Mouse (Mus musculus) stomach, postnatal 0 days (tissue): ENCODE data around the gene Rpl32. TPM values are rescaled to one million over a fixed set of nuclear protein-coding genes. Genes with fewer than 3 reads are reported as not detected.

Source experiments
- ATAC-seq: fragments of 200-750 bp; cut with Nextera tagmentation; 2 replicates; pipeline ENCODE4 v1.8.0; 2017; ENCODE audit not compliant: low FRiP score, low TSS enrichment
- DNase-seq: peaks from one replicate; pipeline ENCODE4 v3.0.0-alpha.2; 2016; ENCODE audit warnings: low spot score
- H3K27ac ChIP-seq: fragments of 300-500 bp; sonication (generic); replicated peaks from 2 replicates; pipeline ENCODE4 v1.5.1; 2014; ENCODE audit warnings: mild to moderate bottlenecking, control low read depth
- H3K27me3 ChIP-seq: fragments of 300-500 bp; sonication (generic); 2 replicates; pipeline ENCODE4 v1.6.1; 2014; ENCODE audit warnings: low read length; ENCODE audit not compliant: control insufficient read depth, insufficient read depth
- H3K36me3 ChIP-seq: fragments of 300-500 bp; sonication (generic); 2 replicates; pipeline ENCODE4 v1.6.1; 2014; ENCODE audit warnings: low read length, mixed read lengths; ENCODE audit not compliant: control insufficient read depth, insufficient read depth
- H3K4me1 ChIP-seq: fragments of 300-500 bp; sonication (generic); replicated peaks from 2 replicates; pipeline ENCODE4 v1.6.1; 2014; ENCODE audit warnings: antibody characterized with exemption; ENCODE audit not compliant: control insufficient read depth, insufficient read depth
- H3K4me2 ChIP-seq: fragments of 300-500 bp; sonication (generic); replicated peaks from 2 replicates; pipeline ENCODE4 v1.6.1; 2014; ENCODE audit warnings: low read depth, mild to moderate bottlenecking, control low read depth, moderate library complexity
- H3K4me3 ChIP-seq: fragments of 300-500 bp; sonication (generic); 2 replicates; pipeline ENCODE4 v1.5.1; 2014; ENCODE audit warnings: low read depth, low read length, control low read depth
- H3K9ac ChIP-seq: fragments of 300-500 bp; sonication (generic); 2 replicates; pipeline ENCODE4 v1.6.1; 2014; ENCODE audit warnings: mild to moderate bottlenecking, low read length, control low read depth, mixed read lengths
- H3K9me3 ChIP-seq: fragments of 300-500 bp; sonication (generic); 2 replicates; pipeline ENCODE4 v1.6.1; 2016; ENCODE audit warnings: low read length; ENCODE audit not compliant: control insufficient read depth
- CTCF ChIP-seq: IDR thresholded peaks from 2 replicates; pipeline ENCODE4 v1.5.1; 2016; ENCODE audit warnings: antibody characterized with exemption, low read depth, mild to moderate bottlenecking, moderate library complexity
- EP300 ChIP-seq: optimal IDR thresholded peaks from 2 replicates; pipeline ENCODE3; 2016; ENCODE audit warnings: antibody characterized with exemption
- WGBS: fragments of 180-500 bp; shearing (Covaris S2); extraction: QIAGEN DNeasy Blood & Tissue Kit; methylation state at CpG from one replicate; pipeline ENCODE4 v1.1.7; 2014; 5-methylcytosine and 5-hydroxymethylcytosine counted together
- polyA plus RNA-seq: library from polyadenylated mRNA; unstranded; fragments of >200 nt; fragmentation: Nextera tagmentation; extraction: Ambion mirVana; gene quantifications from 2 replicates; pipeline ENCODE4 v1.2.1, GENCODE M21; 2015

Gene Rpl32
- polyA plus RNA-seq, 1 experiment from 2014 or later, result 2,431 TPM

- DNase-seq (peak; percentile 66), ATAC-seq (peak; percentile 73)
- no peak for TF ChIP-seq EP300
- TF ChIP-seq CTCF, result no peak
- Histone ChIP-seq H3K4me1 (peaks cover 6% of the 10 kb centered on the region), H3K27ac (no peak within 1 kb of the TSS; the same call in 1 of the 2 replicates), H3K36me3 (no peaks in the 10 kb centered on the region), H3K27me3 (no peaks in the 10 kb centered on the region), H3K9ac (peak within 1 kb of the TSS; percentile 70), H3K4me3 (peak within 1 kb of the TSS; percentile 68), H3K9me3 (no peaks in the 10 kb centered on the region), H3K4me2 (peak within 1 kb of the TSS; percentile 74)
- 3% methylated on average over 18 of the region's 28 CpGs for WGBS
Measured at GRCm38 (mm10) chr6:115774501-115774921, 34.0 kb downstream of the Rpl32 start, which contains the start of gene Cand2. Gene Cand2 (plus strand): TSS chr6:115774538.

DNA sequence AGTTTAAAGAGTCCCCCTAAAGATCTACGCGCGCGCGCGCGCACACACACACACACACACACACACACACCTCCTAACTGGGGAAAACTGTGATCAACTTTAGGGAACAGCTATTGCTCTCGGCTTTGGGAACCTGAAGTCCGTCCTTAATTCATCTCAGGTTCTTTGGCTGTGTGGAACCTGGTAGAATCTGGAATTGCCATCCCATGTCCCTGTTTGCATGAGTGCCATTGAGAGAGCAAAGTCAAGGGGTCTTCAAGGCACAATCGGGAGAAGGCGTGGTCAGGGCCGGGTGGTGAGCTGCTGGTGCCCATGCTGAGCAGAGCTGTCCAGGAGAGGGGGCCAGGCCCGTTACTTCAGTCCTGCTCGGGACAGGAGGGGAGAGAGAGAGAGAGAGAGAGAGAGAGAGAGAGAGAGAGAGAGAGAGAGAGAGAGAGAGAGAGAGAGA, 34.6 kb downstream of the Rpl32 start:
- TF ChIP-seq EP300 (no peak), CTCF (no peak)
- no peaks in the 10 kb centered on the region for H3K36me3 ChIP-seq
- 0 out of 2 replicates have a peak overlapping the region, but pooled peaks have one; percentile 14 for H3K9ac ChIP-seq
- no peaks in the 10 kb centered on the region for H3K9me3 ChIP-seq
- under 1% methylated on average over 14 of the region's 14 CpGs for WGBS
- no peak overlapping the region for H3K27ac ChIP-seq
- ATAC-seq (peak; percentile 68; the same call in 1 of the 2 replicates), DNase-seq (peak; percentile 37)
- H3K4me2 ChIP-seq, result peak overlapping the region; percentile 74
- H3K27me3 ChIP-seq, result no peaks in the 10 kb centered on the region
- H3K4me1 ChIP-seq, result peaks cover 6% of the 10 kb centered on the region
- H3K4me3 ChIP-seq, result peak overlapping the region; percentile 68

DNA sequence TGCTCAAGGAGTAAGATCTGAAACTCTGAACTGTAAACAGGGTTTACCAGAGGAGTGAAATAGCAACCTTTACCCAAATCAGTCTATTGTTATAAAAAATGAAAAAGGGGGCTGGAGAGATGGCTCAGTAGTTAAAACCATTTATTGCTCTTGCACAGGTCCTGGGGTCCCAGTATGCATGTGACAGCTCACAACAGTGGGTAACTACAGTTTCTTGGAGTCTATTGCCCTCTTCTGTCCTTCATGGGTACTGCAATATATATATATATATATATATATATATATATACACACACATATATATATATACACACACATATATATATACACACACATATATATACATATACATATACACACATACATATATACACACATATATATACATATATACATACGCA, 35.9 kb downstream of the Rpl32 start:
- Histone ChIP-seq H3K27me3 (no peaks in the 10 kb centered on the region), H3K9me3 (no peaks in the 10 kb centered on the region), H3K4me2 (no peak overlapping the region), H3K36me3 (no peaks in the 10 kb centered on the region), H3K4me3 (no peak overlapping the region), H3K9ac (no peak overlapping the region), H3K27ac (no peak overlapping the region), H3K4me1 (peaks cover 6% of the 10 kb centered on the region)
- ATAC-seq (no peak), DNase-seq (no peak)
- 88% methylated on average over 1 of the region's 1 CpGs for WGBS
- TF ChIP-seq EP300, result no peak
- peak; percentile 60 for TF ChIP-seq CTCF

DNA sequence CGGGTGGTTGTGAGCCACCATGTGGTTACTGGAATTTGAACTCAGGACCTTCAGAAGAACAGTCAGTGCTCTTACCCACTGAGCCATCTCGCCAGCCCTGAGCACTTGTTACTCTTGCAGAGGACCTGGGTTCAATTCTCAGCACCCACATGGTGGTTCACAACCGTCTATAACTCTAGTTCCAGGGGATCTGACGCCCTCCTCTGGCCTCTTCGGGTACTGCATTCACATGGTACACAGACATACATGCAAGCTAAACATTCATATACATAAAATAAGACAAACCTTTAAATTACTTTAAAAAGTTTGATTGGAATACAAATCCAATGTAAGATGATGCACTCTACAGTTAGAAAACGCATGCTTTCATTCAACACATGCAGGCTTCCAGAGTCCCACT, 36.3 kb downstream of the Rpl32 start:
- no peaks in the 10 kb centered on the region for H3K9me3 ChIP-seq
- 81% methylated on average over 6 of the region's 6 CpGs for WGBS
- H3K27me3 ChIP-seq, result no peaks in the 10 kb centered on the region
- DNase-seq (no peak), ATAC-seq (no peak)
- no peaks in the 10 kb centered on the region for H3K36me3 ChIP-seq
- TF ChIP-seq EP300, result no peak
- 0 out of 2 replicates have a peak, but pooled peaks have one; percentile 11 for TF ChIP-seq CTCF
- H3K27ac ChIP-seq, result no peak overlapping the region
- H3K4me1 ChIP-seq, result peaks cover 6% of the 10 kb centered on the region
- H3K4me3 ChIP-seq, result no peak overlapping the region
- no peak overlapping the region for H3K9ac ChIP-seq
- no peak overlapping the region for H3K4me2 ChIP-seq

DNA sequence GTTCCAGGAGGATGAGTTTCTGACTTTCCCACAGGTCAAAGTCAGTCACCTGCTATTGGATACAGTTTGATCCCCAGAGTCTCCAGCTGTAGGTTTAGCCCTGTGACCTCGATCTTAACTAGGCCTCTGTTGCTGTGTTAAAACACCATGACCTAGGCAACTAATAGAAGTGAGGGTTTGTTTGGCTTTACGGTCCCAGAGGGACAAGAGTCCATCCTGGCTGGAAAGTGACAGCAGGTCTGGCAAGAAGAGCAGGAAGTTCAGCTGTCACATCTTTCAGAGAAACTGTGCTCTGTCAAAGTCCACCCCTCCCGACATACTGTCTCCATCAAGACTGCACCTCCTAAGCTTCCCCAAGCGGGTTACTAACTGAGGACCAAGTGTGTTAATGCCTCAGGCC, 37.7 kb downstream of the Rpl32 start:
- no peaks in the 10 kb centered on the region for H3K36me3 ChIP-seq
- H3K9ac ChIP-seq, result no peak overlapping the region
- DNase-seq (no peak), ATAC-seq (no peak)
- TF ChIP-seq EP300 (no peak), CTCF (no peak)
- 57% methylated on average over 4 of the region's 4 CpGs for WGBS
- H3K27me3 ChIP-seq, result no peaks in the 10 kb centered on the region
- no peak overlapping the region for H3K4me2 ChIP-seq
- peaks cover 4% of the 10 kb centered on the region for H3K4me1 ChIP-seq
- H3K4me3 ChIP-seq, result no peak overlapping the region
- no peaks in the 10 kb centered on the region for H3K9me3 ChIP-seq
- no peak overlapping the region for H3K27ac ChIP-seq

- H3K4me2 ChIP-seq, result no peak overlapping the region
- H3K9me3 ChIP-seq, result no peaks in the 10 kb centered on the region
- 85% methylated on average over 20 of the region's 20 CpGs for WGBS
Measured at GRCm38 (mm10) chr6:115770059-115770670, 38.4 kb downstream of the Rpl32 start.

More at GRCm38 (mm10) chr6:115770059-115770670, 38.4 kb downstream of the Rpl32 start:
- no peak for ATAC-seq
- TF ChIP-seq CTCF (peak; percentile 41), EP300 (no peak)
- no peaks in the 10 kb centered on the region for H3K27me3 ChIP-seq
- no peak for DNase-seq
- no peak overlapping the region for H3K4me3 ChIP-seq
- H3K4me1 ChIP-seq, result no peaks in the 10 kb centered on the region; the same call in 1 of the 2 replicates
- no peak overlapping the region for H3K9ac ChIP-seq
- no peaks in the 10 kb centered on the region for H3K36me3 ChIP-seq
- no peak overlapping the region for H3K27ac ChIP-seq
